Mouse (Mus musculus): ENCODE measurements at regions not wholly inside any gene's neighbourhood (a gene's known extent, or its start where the extent isn't known, plus 50 kb on each side); places are given as distances from the start of the nearest gene placed in this dataset.

DNA sequence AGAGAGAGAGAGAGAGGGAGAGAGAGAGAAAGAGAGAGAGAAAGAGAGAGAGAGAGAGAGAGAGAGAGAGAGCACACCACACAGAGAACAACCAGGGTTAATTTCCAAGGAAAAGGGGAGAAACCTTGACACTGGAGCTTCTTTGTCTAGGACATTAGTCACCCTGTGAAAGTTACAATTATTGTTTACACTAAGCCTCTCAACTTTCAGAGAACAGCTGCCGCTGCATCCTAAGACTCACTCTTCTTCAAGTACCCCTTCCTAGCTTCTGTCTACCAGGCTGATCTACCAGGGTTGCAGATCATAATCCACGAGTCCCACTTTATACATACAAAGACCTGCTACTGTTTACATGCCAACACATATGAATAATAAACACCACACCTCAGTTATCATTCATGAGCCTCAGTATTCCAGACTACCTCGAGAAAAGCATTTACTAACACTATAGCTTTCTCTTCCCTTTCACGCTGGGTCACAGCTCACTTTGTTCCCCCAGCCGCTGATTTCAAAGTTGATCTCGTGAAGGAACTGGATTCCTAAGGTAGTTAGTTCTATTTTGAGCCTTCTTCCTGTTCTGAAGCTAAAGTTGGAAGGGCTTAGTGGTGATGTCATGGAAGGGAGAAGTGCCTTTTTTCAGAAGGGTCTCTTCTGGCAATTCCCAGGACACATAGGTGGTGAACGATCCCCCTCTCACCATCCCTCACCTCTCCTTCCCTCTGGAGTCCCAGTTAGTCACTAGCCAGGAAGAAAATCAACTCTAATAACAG, 64.8 kb upstream of the Ak4 start:
- Histone ChIP-seq H3K4me1 (ENCODE audit: control insufficient read depth, insufficient read depth, insufficient read length, low read length) (peaks cover 3% of the 10 kb centered on the region), H3K4me3 (ENCODE audit: insufficient read depth, low read depth, low read length) (peak overlapping the region; percentile 87), H3K27ac (replicated peaks; ENCODE audit: low read depth, low read length) (peak overlapping the region; percentile 93)

DNA sequence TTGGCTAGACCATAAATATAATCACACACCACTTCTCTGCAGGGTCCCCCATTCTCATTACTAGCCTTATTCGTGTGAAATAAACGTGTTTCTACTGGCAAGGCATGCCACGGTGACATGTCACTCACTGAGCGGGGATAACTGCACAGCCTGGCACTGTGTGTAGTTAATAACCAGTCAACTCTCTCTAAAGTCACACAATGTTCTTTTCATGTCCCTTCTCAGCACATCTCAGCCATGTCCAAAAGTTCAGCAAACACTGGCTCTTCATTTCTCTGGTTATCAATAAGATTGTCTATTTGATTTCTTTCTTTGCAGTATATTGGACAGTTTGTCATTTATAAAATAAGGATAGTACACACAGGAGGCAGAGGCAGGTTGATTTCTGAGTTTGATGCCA, 66.9 kb upstream of the Ak4 start:
- H3K27ac ChIP-seq (replicated peaks; ENCODE audit: low read depth, low read length) = no peak overlapping the region

DNA sequence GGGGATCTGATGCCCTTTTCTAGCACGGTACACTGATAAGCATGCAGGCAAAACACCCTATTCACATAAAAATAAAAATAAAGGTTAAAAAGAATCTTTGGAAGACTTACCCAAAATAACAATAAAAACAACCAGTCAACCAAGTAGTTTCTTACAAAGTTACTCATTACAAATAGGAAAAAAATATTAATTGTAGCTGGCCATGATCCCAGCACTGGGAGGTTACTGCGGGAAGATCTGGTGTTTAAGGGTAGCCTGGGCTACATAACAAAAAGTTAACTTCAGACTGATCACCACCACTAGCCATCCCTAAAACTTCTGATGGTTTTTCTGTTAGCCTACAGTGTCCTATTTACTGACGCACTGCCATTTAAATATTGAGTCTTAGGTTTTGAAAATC, 67.4 kb upstream of the Ak4 start:
- H3K4me3 ChIP-seq (ENCODE audit: insufficient read depth, low read depth, low read length) = no peak overlapping the region
- peaks cover 3% of the 10 kb centered on the region for H3K4me1 ChIP-seq (ENCODE audit: control insufficient read depth, insufficient read depth, insufficient read length, low read length)
- H3K27ac ChIP-seq (replicated peaks; ENCODE audit: low read depth, low read length) = no peak overlapping the region

More for the DNA sequence above, 66.9 kb upstream of the Ak4 start:
- no peak overlapping the region for H3K4me3 ChIP-seq (ENCODE audit: insufficient read depth, low read depth, low read length)
- H3K4me1 ChIP-seq (ENCODE audit: control insufficient read depth, insufficient read depth, insufficient read length, low read length) = peaks cover 3% of the 10 kb centered on the region

DNA sequence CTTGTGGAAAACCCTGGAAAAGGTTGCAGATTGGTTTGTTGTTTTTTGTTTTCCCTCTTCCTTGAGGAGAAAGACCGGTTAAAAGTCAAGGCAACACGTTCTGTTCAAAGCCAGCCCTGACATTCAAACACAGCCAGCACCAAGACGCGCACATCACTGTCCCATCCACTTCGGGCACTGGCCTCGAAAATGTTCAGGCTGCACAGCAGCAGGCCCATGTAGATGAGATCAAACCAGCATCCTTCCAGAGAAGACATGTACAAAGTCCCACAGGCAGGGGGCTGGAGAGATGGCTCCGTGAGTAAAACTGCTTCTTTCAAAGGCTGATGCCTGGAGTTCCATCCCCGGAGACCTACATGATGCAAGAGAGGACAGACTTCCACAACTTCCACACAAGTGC, 68.4 kb upstream of the Ak4 start:
- H3K27ac ChIP-seq (replicated peaks; ENCODE audit: low read depth, low read length) = no peak overlapping the region
- peaks cover 3% of the 10 kb centered on the region for H3K4me1 ChIP-seq (ENCODE audit: control insufficient read depth, insufficient read depth, insufficient read length, low read length)
- no peak overlapping the region for H3K4me3 ChIP-seq (ENCODE audit: insufficient read depth, low read depth, low read length)

DNA sequence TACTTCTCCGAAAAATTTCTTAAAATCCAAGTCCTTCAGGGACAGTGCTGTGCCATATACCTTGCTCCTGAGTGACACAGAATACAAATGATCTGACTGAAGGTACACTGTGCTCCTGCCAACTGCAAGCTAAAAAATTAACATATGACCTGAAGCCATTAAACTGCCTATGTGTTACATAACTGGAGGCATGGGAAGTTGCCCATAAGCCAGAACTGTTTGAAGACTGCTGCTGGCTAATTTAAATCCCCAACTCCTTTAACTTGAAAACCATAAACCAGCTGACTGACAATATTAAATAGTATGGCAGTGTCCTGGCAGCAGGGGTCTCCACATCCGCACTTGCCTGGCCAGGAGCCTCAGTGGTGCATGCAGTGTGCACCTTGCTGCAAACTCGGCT, 68.9 kb upstream of the Ak4 start:
- Histone ChIP-seq H3K4me1 (ENCODE audit: control insufficient read depth, insufficient read depth, insufficient read length, low read length) (peaks cover 3% of the 10 kb centered on the region), H3K4me3 (ENCODE audit: insufficient read depth, low read depth, low read length) (no peak overlapping the region), H3K27ac (replicated peaks; ENCODE audit: low read depth, low read length) (no peak overlapping the region)

DNA sequence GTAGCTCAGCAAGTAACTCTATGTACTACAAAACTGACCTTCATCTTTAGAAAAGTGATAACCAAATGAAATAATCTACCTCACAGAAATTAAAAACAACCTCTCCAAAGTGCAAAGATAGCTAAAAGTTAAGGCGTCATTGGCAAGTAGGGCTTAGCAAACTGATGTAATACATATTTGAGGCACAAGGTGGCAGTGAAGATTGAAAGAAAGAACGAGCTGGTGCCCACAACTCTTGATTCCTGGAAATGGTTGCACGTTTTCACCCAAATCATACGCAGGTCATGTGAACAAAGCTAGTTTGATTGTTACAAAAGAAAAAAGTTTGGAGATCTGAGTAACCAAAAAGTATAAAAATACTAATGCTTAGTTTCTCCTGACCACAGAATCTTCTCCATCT, 69.7 kb upstream of the Ak4 start:
- Histone ChIP-seq H3K27ac (replicated peaks; ENCODE audit: low read depth, low read length) (no peak overlapping the region), H3K4me3 (ENCODE audit: insufficient read depth, low read depth, low read length) (no peak overlapping the region), H3K4me1 (ENCODE audit: control insufficient read depth, insufficient read depth, insufficient read length, low read length) (peaks cover 3% of the 10 kb centered on the region)

DNA sequence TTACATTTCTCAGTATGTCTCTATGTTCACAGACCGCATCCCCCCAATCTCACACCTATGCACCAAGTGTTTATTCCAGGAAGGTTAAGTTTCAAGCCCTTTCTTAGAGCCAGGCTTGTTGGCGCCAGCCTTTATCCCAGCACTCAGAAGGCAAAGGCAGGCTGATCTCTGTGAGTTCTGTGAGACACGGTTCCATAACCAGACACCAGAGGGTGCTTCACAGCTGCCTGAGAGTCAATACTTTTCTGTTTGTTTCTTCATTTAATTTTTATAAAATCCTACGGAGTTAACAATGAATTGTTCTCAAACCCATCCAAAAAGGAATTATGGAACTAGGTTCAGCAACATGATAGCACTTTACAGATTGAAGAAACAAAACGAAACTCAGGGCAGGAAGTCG, 71.8 kb upstream of the Ak4 start:
- H3K4me3 ChIP-seq (ENCODE audit: insufficient read depth, low read depth, low read length) = no peak overlapping the region

DNA sequence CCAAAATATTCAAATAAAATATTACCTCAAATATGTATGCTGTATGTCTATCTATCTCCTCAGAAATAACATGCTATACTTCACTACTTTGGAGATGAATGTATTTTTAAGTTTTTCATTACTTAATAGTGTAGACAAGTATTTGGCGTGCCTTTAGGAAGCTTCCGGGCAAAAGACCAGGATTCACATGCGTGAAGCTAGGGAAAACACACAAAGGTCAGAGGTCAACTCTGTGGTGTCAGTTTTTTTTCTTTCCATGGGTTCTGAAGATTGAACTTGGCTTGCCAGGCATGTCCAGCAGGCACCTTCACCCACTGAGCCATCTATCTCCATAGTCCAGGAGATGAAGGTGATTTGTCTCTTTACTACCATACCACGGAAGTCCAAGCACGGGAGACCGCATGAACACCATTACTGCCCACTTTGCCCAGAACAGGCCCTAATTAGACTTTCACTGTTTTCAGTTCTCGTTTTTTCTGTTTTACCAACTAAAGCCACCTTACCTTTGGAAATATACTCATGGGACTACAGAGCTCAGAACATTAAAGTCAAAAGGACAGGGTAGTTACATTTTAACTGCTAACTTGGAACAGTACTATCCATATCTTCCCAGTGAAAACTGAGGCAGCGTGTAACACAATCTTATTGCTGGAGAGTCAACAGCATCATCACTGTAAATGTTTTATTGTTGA, 76.9 kb upstream of the Ak4 start:
- no peaks in the 10 kb centered on the region for H3K4me1 ChIP-seq (ENCODE audit: control insufficient read depth, insufficient read depth, insufficient read length, low read length)
- H3K27ac ChIP-seq (replicated peaks; ENCODE audit: low read depth, low read length) = no peak overlapping the region
- no peak overlapping the region for H3K4me3 ChIP-seq (ENCODE audit: insufficient read depth, low read depth, low read length)

More for the DNA sequence above, 71.8 kb upstream of the Ak4 start:
- no peaks in the 10 kb centered on the region; the same call in 1 of the 2 replicates for H3K4me1 ChIP-seq (ENCODE audit: control insufficient read depth, insufficient read depth, insufficient read length, low read length)
- H3K27ac ChIP-seq (replicated peaks; ENCODE audit: low read depth, low read length) = no peak overlapping the region

DNA sequence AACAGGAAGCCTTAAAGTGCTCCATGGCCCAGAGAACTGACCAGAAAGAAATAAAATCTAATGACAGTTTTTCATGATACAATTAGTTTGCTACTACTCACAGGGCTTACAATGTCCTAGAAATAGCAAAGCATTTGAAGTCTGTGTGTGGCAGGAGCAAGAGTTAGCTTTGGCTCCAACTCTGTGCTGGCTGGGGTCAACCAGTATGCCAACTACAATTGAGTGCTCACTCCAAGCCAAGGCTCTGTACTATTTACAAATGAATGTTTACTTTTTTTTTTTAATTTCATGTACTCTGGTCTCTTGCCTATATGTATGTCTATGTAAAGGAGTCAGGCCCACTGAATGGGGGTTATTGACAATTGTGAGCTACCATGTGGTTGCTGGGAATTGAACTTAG, 75.7 kb upstream of the Jak1 start:
- H3K27ac ChIP-seq (replicated peaks; ENCODE audit: low read depth, low read length) = no peak overlapping the region
- 0 out of 2 replicates have a peak, but pooled peaks cover 3% of the 10 kb centered on the region for H3K4me1 ChIP-seq (ENCODE audit: control insufficient read depth, insufficient read depth, insufficient read length, low read length)
- no peak overlapping the region for H3K4me3 ChIP-seq (ENCODE audit: insufficient read depth, low read depth, low read length)

DNA sequence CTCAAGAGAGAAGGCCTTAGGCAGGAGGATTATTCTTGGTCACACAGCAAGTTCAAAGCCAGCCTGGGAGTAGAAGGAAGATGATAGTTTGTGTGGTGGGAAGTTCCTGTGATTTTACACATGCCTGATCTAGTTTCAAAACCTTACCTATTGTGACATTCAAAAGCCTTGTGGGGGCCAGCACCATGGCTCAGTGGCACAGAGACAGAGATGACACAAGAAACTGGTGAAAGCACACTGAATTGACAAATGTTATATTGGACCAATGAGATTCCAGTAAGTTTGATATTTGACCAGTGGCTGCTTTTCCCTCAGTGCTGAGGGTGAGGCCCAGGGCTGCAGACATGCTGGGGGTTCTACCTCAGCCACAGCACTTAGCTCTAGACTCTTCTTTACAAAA, 73.1 kb upstream of the Jak1 start:
- Histone ChIP-seq H3K27ac (replicated peaks; ENCODE audit: low read depth, low read length) (no peak overlapping the region), H3K4me1 (ENCODE audit: control insufficient read depth, insufficient read depth, insufficient read length, low read length) (peaks cover 5% of the 10 kb centered on the region; the same call in 1 of the 2 replicates), H3K4me3 (ENCODE audit: insufficient read depth, low read depth, low read length) (no peak overlapping the region)

DNA sequence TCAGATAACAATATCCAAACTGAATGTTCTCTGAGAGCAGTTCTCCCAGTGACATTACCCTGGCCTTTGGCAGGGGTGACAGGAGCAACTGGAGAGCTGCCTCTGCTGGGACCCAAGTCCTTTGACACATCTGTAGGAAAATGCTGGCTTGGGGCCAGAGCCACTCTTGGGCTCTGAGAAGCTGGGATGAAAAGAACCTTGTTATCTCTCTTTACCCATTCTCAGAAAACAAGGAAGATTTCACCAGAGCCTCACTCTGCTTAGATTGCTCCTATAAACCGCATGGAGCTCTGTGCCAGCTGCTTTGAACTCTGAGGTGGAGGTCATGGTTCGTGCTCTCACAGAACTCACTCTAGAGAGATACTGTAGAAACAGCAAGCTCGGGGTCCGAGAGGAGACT, 71.7 kb upstream of the Jak1 start:
- H3K27ac ChIP-seq (replicated peaks; ENCODE audit: low read depth, low read length) = no peak overlapping the region
- H3K4me1 ChIP-seq (ENCODE audit: control insufficient read depth, insufficient read depth, insufficient read length, low read length) = peaks cover 6% of the 10 kb centered on the region
- no peak overlapping the region for H3K4me3 ChIP-seq (ENCODE audit: insufficient read depth, low read depth, low read length)

DNA sequence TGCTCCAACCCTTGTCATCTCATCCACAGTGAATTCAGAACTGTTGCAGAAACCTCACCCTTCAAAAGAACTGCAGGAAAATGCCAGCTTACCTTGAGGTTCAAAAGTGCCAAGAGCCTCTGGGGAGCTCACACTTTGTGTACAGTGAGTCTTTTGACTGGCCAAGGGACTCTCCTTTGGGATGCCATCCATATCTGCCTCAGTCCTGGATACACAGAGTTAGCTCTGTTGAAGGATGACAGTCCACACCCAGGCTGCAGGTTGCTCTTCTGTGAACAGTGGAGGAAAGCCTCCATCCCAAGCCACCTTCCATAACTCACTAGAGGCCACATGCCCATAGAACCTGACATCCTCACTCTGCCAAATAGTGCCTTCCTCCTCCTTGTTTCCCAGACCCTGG, 71.3 kb upstream of the Jak1 start:
- no peak overlapping the region for H3K27ac ChIP-seq (replicated peaks; ENCODE audit: low read depth, low read length)
- peaks cover 6% of the 10 kb centered on the region for H3K4me1 ChIP-seq (ENCODE audit: control insufficient read depth, insufficient read depth, insufficient read length, low read length)
- H3K4me3 ChIP-seq (ENCODE audit: insufficient read depth, low read depth, low read length) = no peak overlapping the region

DNA sequence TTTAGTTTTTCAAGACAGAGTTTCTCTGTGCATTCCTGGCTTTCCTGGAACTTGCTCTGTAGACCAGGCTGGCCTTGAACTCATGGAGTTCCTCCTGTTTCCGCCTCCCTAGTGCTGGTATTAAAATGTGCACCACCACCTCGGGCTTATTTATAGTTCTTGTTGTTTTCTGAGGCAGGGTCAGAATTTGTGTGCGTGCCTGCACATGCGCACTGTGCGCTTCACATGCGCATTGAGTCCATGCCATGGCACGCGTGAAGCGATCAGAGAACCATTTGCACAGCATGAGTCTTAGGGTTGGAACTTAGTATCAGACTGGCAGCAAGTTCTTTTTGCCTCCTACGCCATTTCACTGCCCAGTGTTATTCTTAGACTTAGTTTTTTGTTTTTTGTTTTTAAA, 68.8 kb upstream of the Jak1 start:
- Histone ChIP-seq H3K4me3 (ENCODE audit: insufficient read depth, low read depth, low read length) (no peak overlapping the region), H3K27ac (replicated peaks; ENCODE audit: low read depth, low read length) (no peak overlapping the region), H3K4me1 (ENCODE audit: control insufficient read depth, insufficient read depth, insufficient read length, low read length) (peaks cover 6% of the 10 kb centered on the region)

DNA sequence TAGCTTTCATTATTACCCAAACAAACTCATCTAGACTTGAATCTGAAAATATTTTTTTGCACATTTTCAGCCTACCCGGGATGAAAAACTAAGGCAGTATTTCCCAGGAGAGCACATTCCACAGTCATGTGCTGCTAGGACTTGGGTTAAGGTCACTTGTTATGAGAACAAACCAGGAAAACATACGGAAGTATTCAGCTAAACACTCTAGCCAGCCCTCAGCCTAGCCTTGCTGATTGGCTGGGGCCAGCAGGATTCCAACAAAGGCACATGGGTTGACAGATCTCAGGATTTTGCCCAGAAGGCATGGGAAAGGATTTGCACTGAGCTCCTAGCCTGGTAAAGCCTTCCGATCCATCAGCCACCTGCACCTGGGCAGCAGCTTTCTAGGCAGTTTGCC, 68.0 kb upstream of the Jak1 start:
- Histone ChIP-seq H3K4me1 (ENCODE audit: control insufficient read depth, insufficient read depth, insufficient read length, low read length) (peaks cover 6% of the 10 kb centered on the region), H3K4me3 (ENCODE audit: insufficient read depth, low read depth, low read length) (no peak overlapping the region), H3K27ac (replicated peaks; ENCODE audit: low read depth, low read length) (peak overlapping the region; percentile 73)

DNA sequence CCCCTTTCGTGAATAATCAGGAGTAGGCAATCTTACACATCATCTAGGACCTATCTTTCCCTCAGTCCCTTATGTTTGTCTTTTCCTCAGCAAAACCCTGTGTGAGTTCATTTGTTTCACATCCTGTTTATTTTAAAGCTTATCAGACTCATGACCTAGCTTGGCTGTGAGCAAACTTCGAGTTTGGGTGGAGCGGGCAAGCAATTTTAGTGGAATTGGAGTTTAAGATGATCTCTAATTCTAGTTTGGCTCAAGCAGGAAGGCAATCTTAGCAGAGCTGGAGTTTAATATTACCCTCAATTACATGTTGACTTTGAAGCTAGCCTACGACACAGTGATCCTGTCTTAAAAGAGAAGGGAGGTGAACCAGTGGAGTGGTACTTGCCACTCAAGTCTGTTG, 66.1 kb upstream of the Jak1 start:
- Histone ChIP-seq H3K4me3 (ENCODE audit: insufficient read depth, low read depth, low read length) (no peak overlapping the region), H3K4me1 (ENCODE audit: control insufficient read depth, insufficient read depth, insufficient read length, low read length) (peaks cover 4% of the 10 kb centered on the region), H3K27ac (replicated peaks; ENCODE audit: low read depth, low read length) (no peak overlapping the region)

DNA sequence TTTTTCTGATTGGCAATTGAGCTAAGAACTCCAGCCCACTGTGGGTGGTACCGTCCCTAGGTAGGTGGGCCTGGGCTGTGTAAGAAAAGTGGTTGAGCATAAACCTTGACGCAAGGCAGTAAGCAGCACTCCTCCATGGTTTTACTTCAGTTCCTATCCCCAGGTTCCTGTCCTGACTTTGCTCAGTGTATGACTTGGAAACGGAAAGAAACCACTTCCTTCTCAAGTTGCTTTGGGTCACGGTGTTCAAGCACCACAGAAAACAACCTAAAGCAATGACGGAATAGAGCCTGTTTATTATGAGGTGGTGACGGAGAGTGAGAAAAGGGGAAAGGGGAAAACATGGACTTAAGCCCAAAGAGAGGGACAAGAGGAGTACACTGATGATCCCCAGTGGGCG, 64.0 kb upstream of the Jak1 start:
- peaks cover 4% of the 10 kb centered on the region for H3K4me1 ChIP-seq (ENCODE audit: control insufficient read depth, insufficient read depth, insufficient read length, low read length)
- H3K27ac ChIP-seq (replicated peaks; ENCODE audit: low read depth, low read length) = no peak overlapping the region
- no peak overlapping the region for H3K4me3 ChIP-seq (ENCODE audit: insufficient read depth, low read depth, low read length)
